Mouse (Mus musculus) olfactory bulb, adult 2 months (tissue): Measurements from ENCODE around the gene Rbbp8nl.

Source experiments
- CTCF ChIP-seq: fragments of 200-500 bp; IDR thresholded peaks from 2 replicates; pipeline ENCODE4 v1.5.1; 2012; ENCODE audit warnings: low read depth, mild to moderate bottlenecking, low read length, moderate library complexity; ENCODE audit not compliant: insufficient read depth
- POLR2A ChIP-seq: fragments of 200-500 bp; IDR thresholded peaks from 2 replicates; pipeline ENCODE4 v1.6.1; 2012; ENCODE audit warnings: mild to moderate bottlenecking, low read depth, low read length, moderate library complexity; ENCODE audit not compliant: insufficient read depth

GRCm38 (mm10) chr2:180329466-180329865 is 39.8 kb upstream of the Rbbp8nl start:
- TF ChIP-seq POLR2A (no peak), CTCF (no peak)
